Mouse (Mus musculus) right cerebral cortex, postnatal 4 days (tissue): Measurements from ENCODE around the gene Wnk2.

Source experiments
- DNase-seq: peaks from one replicate; pipeline ENCODE4 v3.0.0-alpha.2; 2022

Wnk2 gene

DNA sequence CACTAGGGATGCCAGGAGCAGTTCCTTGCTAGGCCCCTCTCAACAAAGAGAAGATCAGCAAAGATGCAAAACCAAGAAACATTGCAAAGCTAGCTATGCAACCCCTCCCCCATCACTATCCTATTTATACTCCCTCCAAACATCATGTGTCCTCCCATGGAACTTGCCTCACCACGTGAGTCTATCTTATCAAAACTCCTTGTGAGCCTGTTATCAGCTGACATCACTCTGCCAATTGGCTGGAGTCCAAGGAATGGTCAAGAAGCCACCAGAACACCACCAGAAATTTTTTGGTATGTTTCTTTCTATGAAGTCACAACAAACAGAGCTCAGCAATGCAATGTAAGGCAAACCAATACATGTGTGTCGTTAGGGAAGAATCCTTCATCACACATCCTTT, 116.8 kb downstream of the Wnk2 start:
- no peak for DNase-seq

DNA sequence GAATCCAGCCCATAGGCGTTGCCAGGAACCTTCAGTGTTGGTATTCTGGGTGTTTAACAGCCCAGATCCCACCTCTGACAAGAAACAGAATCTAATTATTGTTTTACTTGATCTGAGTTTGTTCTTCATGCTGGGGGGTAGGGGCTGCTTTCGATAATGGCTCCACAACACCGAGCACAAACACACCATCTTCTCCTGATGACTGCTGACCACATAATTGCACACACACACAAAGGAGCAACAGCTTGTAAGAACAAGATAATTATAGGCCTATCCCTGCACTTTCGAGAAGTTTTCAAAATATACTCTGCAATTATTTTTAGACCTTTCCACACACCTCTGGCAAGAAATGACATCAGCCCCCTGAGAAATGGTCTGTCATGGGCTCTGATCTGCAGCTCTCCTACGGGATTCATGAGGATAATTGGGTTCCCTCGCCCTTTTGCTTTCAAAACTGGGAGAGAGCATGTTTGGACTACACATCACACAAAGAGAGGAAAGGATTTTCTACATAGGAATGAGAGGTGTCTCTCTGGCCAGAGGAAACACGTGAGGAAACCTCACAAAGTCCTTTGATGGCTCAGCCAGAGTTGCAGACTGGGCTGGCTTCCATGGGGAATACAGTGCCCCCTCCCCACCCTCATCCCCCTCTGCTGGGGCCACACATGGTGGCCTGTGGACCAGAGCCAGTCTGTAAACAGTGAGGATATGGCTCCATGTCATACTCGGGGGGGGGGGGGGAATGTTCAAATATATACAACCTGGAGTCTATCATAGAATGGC, 118.9 kb downstream of the Wnk2 start:
- no peak for DNase-seq

DNA sequence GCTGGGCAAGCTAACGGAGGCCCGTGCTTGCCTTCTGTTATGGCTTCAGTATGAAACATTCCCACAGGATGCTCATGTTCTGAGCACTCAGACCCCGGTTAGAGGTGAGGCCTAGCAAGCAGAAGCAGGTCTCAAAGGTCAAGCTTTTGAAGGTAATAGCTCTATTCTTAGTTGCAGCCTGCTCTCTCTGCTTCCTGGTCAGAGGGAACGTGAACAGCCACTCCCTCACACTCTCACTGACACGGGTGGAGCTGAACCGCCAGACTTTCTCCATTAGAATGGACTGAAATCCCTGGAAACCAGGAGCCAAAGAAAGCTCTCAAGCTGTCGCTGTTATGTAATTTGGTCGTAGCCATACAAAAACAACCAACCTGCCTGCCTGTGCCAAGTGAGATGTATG, 120.8 kb downstream of the Wnk2 start:
- no peak for DNase-seq

DNA sequence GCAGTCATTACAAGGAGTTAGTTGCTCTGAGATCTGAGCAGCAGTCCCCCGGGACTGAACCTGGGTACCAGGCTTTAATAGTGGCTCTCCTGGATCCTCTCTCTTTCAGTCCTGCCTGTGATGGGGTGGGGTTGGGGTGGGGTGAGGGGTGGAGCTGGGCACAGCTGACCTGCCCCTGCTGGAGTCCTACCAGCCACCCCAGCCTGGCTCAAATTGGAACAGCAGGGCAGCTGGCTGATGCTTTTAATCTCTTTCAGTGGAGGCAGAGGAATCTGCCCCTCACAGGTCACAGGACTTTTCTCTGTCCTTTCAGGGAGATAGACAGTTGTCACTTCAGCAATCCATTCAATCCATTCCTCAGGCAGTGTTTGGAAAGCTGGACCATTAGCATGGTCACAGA, 122.3 kb downstream of the Wnk2 start:
- DNase-seq, result no peak

DNA sequence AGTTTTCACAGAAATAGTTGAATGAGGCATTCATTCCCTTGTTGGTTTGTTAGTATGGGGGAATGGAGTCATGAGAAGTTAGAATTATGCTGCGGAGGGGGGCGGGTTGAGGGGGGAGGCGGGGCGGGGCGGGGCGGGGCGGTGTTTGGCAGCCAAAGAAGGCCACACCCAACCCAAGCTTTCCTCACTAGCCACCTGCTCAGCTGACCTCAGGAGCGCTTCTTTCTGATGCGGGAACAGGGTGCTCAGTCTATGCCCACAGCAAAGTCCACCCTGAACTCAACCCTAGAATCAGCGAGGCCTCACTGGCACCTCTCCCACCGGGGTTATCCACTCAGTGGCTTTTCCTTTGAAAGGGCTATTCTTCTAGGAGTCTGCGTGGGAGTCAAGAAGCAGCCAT, 123.1 kb downstream of the Wnk2 start:
- DNase-seq, result no peak

DNA sequence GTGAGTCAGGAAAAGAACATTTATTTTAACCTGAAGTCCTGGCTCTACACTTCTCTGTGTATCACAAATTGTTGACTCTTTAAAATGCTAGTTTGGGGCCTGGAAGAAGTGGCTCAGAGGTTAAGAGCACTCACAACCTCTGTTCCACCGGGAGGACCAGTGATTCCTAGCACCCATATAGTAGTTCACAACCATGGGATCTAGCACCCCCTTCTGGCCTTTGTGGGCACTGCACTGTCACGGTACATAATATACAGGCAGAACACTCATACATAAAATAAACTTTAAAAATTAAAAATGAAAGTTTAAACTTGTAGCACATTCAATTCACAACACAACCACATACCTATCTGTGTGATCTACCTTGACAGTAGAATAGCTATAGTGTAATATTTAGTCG, 126.1 kb downstream of the Wnk2 start:
- DNase-seq, result peak; percentile 56

DNA sequence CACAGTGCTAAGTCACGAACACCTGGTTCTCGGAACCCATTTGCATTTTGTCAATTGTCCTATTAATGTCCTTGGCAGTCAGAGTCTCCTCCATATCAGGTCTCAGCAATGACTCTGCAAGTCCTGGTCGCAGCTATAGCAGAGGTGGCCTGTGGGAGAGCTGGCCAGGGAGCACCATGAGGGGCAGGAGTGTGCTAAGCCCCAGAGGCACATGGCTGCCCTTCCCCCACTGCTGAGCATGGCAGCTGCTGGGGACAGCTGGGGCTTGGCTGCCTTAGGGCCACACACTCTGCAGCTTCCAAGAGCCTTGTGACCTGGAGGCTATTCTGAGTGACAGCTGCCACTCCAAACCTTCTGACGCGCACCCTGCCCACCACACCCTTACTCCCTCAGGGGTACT, 127.7 kb downstream of the Wnk2 start:
- DNase-seq, result no peak

DNA sequence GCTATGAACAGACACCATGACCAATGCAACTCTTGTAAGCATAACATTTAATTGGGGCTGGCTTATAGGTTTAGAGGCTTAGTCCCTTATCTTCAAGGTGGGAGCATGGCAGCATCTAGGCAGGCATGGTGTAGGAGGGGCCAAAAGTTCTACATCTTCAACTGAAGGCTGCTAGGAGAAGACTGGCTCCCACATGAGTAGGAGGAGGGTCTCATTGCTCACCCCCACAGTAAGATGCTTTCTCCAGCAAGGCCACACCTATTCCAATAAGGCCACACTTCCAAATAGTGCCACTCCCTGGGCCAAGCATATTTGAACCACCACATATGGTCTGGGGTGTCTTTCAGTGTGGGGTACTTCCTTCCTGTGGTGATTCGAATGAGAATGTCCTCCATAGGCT, 130.4 kb downstream of the Wnk2 start:
- no peak for DNase-seq

DNA sequence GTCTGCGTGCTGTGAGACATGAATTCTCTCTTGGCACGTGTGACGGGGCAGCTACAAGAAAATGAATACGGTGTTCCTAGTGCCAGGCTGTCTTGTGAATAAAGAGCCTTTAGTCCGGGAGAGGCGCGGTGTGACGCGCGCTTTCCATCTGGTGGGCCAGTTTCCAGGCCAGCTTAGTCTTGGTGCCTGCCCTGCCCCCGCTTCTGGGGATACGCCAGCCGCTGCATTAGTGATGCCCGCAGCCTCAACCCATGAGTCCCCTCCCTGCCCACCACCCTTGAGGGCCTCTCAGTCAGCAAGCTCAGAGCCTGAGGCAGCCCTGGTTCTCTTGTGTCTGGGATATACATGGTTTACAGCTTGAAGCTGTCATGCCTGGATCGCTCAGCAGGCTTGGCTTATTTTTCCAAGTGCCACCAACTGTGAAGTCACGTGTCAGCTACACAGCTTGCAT, 131.5 kb downstream of the Wnk2 start:
- DNase-seq, result peak; percentile 87

DNA sequence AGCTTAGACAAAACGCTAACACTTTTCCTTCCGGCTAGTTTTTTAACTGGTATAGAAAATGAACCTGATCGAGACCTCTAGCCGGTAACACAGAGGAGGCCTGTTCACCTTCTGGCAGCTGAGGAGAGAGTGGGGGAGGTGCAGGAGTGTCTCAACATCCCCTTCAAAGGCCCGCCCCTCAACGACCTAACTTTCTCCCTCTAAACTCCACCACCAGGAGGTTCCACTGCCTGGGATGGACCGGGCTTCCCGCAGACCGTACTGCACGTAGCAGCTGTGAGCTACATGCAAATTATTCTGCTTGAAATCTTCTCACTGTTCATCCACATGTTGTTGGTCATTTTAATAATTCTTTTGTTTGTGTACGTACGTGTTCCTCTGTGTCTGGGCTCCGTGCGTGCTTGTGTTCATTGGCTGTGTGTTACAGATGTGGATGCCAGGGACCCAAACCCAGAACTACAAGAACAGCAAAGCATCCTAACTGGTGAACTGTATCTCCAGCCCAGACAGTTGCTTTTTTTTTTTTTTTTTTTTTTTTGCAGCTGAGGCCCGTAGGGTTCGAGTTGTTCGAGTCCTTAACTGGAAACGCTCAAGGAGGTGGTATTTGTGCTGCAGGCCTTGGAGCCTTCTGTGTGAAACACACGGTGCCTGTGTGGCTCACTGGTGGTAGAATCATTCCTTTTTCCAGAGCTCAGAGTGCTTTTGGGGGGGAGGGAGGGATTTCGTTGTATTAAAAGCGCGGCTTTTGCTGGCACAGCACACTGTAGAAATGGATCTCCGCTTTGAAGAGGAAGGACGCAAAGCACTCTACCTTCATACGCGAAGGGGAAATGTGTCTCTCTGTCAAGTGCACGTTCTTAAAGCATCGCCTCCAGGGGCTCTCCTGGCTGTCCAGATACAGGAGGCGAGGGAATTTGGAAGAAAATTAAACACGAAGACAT, 132.2 kb downstream of the Wnk2 start:
- no peak for DNase-seq

DNA sequence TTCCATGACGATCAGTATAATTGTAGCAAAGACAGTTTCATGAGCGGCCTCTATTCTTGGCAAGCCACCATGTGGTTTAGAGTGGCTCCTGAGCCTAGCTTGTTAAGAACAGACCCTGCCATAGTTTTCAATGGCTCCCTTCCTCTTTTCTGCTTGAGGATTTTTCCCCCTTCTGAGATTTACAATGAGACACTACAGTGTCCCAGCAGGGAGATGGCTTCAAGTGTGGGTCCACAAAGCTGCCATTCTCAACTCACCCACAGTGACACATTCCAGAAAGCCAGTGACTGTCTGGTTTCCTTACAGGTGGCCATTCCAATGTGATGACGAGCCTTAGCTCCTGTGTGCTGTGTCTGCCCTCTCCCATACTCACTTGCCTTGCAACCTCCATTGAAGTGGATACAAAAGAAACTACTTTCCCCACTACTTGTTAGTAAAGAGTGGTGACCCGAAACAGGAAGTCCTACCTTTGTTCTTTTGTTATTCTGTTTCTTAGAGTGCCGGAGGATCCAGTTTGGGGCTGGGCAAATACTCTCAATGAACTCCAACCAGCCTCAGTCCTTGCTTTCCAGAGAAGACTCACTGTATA, 134.5 kb downstream of the Wnk2 start:
- no peak for DNase-seq

DNA sequence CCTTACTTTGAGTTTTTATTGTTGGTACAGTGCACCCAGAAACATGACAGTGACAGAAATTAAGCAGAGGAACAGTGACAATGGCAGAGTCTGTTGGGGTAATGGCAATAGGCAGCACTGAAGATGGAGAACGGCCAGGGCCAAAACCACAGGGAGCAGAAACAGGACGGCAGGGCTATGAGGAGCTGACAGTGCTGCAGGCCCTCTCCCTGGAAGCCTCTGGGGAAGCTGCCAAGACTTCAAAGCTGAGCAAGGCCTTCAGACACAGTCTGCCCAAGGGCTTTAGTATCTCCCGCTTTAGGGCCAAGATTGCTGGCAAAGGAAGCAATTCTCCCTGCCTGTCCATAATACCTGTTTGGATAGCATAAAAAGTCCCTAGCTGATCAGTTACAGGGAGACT, 146.1 kb downstream of the Wnk2 start:
- peak; percentile 38 for DNase-seq

DNA sequence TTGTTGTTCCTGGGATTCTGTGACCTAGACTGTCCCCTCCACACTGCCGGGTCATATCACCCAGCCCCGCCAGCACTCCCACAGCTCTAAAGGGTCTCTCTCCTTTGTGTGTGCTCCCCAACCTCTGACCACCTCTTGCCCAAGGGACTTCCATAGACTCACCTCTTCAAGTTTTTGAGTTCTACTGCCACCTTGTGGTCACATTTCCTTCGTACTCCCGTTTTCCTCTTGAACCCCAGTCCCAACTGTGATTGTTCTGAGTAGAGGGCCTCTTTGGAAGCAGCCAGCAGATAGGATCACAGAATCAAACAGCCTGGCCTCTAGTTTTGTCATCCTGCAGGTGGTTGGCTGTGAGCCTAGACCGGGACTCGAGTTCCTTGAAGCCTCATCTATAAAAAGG, 149.2 kb downstream of the Wnk2 start:
- peak; percentile 34 for DNase-seq

DNA sequence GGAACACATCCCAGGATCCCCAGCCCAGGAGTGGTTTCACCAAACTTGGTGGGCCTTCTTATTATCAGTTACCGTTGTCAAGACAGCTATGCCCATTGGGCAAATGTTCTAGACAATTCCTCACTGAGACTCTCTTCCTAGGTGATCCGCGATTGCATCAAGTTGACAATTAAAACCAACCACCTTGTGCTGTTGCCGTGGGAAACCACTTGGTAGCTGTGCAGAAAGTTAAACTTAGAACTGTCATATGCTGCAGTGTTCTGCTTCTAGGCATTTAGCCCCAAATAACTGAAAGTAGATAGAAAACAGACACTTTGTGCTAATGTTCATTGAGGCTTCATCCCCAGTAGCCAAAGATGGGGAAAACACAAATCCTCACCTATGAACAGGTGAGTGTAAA, 151.1 kb downstream of the Wnk2 start:
- DNase-seq, result no peak

DNA sequence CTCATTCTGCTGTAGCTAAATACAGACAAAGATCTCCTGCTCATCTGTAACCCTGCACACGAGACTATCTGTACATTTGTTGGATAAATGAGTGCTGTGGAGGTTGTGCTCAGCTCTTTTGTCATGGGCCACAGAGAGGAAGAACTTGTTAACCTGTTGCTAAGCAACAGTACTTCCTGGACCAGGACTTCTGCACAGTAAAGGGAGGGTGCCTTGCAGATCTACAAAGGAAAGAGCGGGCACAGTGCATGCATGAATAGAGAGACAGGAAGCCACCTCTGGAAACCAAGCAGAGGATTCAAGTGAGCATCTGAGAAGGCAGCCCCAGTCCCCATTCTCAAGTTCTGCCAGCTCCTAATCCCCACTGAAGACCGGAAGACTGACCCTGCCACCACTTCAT, 152.9 kb downstream of the Wnk2 start:
- DNase-seq, result no peak

DNA sequence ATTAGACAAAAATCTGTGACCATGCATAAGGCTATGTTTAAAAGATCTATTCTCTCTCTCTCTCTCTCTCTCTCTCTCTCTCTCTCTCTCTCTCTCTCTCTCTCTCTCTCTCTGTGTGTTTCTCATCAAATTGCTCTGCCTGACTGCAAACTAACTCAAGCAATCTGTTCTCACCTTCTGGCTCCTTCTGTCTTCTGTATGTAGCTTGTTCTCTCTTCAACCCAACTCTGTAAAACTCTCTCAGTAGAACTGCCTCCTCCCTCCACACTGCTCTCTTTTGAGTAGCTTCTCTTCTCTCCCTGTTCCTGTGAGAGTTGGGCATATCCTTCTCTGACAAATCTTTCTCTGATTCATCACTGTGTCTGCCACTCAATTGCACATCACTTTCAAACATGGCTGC, 154.9 kb downstream of the Wnk2 start:
- no peak for DNase-seq

DNA sequence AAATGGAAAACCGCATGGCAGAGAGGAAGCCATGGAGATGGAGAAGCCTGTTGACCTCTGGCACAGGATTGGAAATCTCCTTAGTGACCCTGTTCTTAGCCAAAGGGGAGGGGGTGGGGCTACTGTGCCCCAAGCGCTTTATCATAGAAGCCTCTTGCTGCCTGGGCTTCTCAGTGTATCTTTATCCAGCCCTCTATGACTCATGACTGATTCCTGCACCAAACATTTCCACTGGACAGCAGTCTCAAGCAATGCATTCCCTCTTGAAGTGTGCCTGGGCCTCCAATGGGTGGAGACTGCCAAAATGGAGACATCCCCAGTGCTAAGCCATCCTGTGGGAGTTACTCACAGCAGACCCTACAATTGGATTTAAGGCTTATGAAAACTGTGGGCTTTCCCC, 157.7 kb downstream of the Wnk2 start:
- no peak for DNase-seq
